Mouse (Mus musculus): ENCODE measurements at regions not wholly inside any gene's neighbourhood (a gene's known extent, or its start where the extent isn't known, plus 50 kb on each side); places are given as distances from the start of the nearest gene placed in this dataset.
A peak's percentile ranks its signal among the peaks of the same experiment; 100 is the strongest.

- H3K79me3 ChIP-seq (ENCODE audit: low read depth), result no peaks in the 10 kb centered on the region
- no peak overlapping the region for H3ac ChIP-seq (ENCODE audit: control insufficient read depth, insufficient read length, low read depth)
- no peak for TF ChIP-seq MAX (IDR thresholded peaks at IDR 0.05)
- no peak for TF ChIP-seq CTCF (IDR thresholded peaks at IDR 0.05; ENCODE audit: control insufficient read depth, insufficient read depth, insufficient read length)
- TF ChIP-seq FOSL1 (IDR thresholded peaks at IDR 0.05; ENCODE audit: insufficient read depth, low read length, poor library complexity, severe bottlenecking), result no peak
- TF ChIP-seq USF1 (IDR thresholded peaks at IDR 0.05; ENCODE audit: low read depth), result no peak
- TF ChIP-seq MYOG (IDR thresholded peaks at IDR 0.05; ENCODE audit: control insufficient read depth, extremely low read depth, insufficient read length), result no peak
- TF ChIP-seq CEBPB (IDR thresholded peaks at IDR 0.05; ENCODE audit: low read depth), result no peak
- no peak for TF ChIP-seq MYOD1 (IDR thresholded peaks at IDR 0.05; ENCODE audit: control insufficient read depth, insufficient read length, low read depth)
- no peaks in the 10 kb centered on the region for H3K79me2 ChIP-seq (ENCODE audit: control insufficient read depth, insufficient read depth)
- no peaks in the 10 kb centered on the region for H3K36me3 ChIP-seq (ENCODE audit: control insufficient read depth, insufficient read depth)
- no peaks in the 10 kb centered on the region for H3K27me3 ChIP-seq (ENCODE audit: control insufficient read depth, insufficient read depth, insufficient read length)
- no peak overlapping the region for H3K4me3 ChIP-seq (ENCODE audit: insufficient read depth, poor library complexity, severe bottlenecking)
These were observed 96.0 kb upstream of the Speer4f2 start for GRCm38 (mm10) chr5:17276782-17277578.

GRCm38 (mm10) chr5:17280203-17280602 is 92.8 kb upstream of the Speer4f2 start:
- no peaks in the 10 kb centered on the region for H3K79me2 ChIP-seq (ENCODE audit: control insufficient read depth, insufficient read depth)
- no peaks in the 10 kb centered on the region for H3K79me3 ChIP-seq (ENCODE audit: low read depth)
- H3ac ChIP-seq (ENCODE audit: control insufficient read depth, insufficient read length, low read depth), result no peak overlapping the region
- H3K4me3 ChIP-seq (ENCODE audit: insufficient read depth, poor library complexity, severe bottlenecking), result no peak overlapping the region
- H3K27me3 ChIP-seq (ENCODE audit: control insufficient read depth, insufficient read depth, insufficient read length), result no peaks in the 10 kb centered on the region
- TF ChIP-seq CTCF (IDR thresholded peaks at IDR 0.05; ENCODE audit: control insufficient read depth, insufficient read depth, insufficient read length), result no peak
- peak; percentile 55 for TF ChIP-seq CEBPB (IDR thresholded peaks at IDR 0.05; ENCODE audit: low read depth)
- H3K36me3 ChIP-seq (ENCODE audit: control insufficient read depth, insufficient read depth), result no peaks in the 10 kb centered on the region

- no peak overlapping the region for H3ac ChIP-seq (ENCODE audit: control insufficient read depth, insufficient read length, low read depth)
- H3K4me3 ChIP-seq (ENCODE audit: insufficient read depth, poor library complexity, severe bottlenecking), result no peak overlapping the region
- H3K36me3 ChIP-seq (ENCODE audit: control insufficient read depth, insufficient read depth), result no peaks in the 10 kb centered on the region
- H3K27me3 ChIP-seq (ENCODE audit: control insufficient read depth, insufficient read depth, insufficient read length), result no peaks in the 10 kb centered on the region
- TF ChIP-seq USF1 (IDR thresholded peaks at IDR 0.05; ENCODE audit: low read depth), result no peak
- TF ChIP-seq CTCF (IDR thresholded peaks at IDR 0.05; ENCODE audit: control insufficient read depth, insufficient read depth, insufficient read length), result no peak
- TF ChIP-seq FOSL1 (IDR thresholded peaks at IDR 0.05; ENCODE audit: insufficient read depth, low read length, poor library complexity, severe bottlenecking), result no peak
- no peak for TF ChIP-seq MYOG (IDR thresholded peaks at IDR 0.05; ENCODE audit: control insufficient read depth, extremely low read depth, insufficient read length)
- TF ChIP-seq CEBPB (IDR thresholded peaks at IDR 0.05; ENCODE audit: low read depth), result no peak
- no peak for TF ChIP-seq MAX (IDR thresholded peaks at IDR 0.05)
- TF ChIP-seq MYOD1 (IDR thresholded peaks at IDR 0.05; ENCODE audit: control insufficient read depth, insufficient read length, low read depth), result no peak
- no peaks in the 10 kb centered on the region for H3K79me3 ChIP-seq (ENCODE audit: low read depth)
- no peaks in the 10 kb centered on the region for H3K79me2 ChIP-seq (ENCODE audit: control insufficient read depth, insufficient read depth)
These were observed 92.0 kb upstream of the Speer4f2 start for GRCm38 (mm10) chr5:17280951-17281350.

GRCm38 (mm10) chr5:17289028-17289427 is 84.0 kb upstream of the Speer4f2 start:
- H3K79me3 ChIP-seq (ENCODE audit: low read depth), result no peaks in the 10 kb centered on the region
- TF ChIP-seq USF1 (IDR thresholded peaks at IDR 0.05; ENCODE audit: low read depth) (no peak), CTCF (IDR thresholded peaks at IDR 0.05; ENCODE audit: control insufficient read depth, insufficient read depth, insufficient read length) (no peak), MYOD1 (IDR thresholded peaks at IDR 0.05; ENCODE audit: control insufficient read depth, insufficient read length, low read depth) (no peak), MYOG (IDR thresholded peaks at IDR 0.05; ENCODE audit: control insufficient read depth, extremely low read depth, insufficient read length) (no peak), MAX (IDR thresholded peaks at IDR 0.05) (no peak), FOSL1 (IDR thresholded peaks at IDR 0.05; ENCODE audit: insufficient read depth, low read length, poor library complexity, severe bottlenecking) (no peak)
- H3K79me2 ChIP-seq (ENCODE audit: control insufficient read depth, insufficient read depth), result no peaks in the 10 kb centered on the region
- H3K4me3 ChIP-seq (ENCODE audit: insufficient read depth, poor library complexity, severe bottlenecking), result no peak overlapping the region
- no peak overlapping the region for H3ac ChIP-seq (ENCODE audit: control insufficient read depth, insufficient read length, low read depth)
- no peaks in the 10 kb centered on the region for H3K27me3 ChIP-seq (ENCODE audit: control insufficient read depth, insufficient read depth, insufficient read length)
- H3K36me3 ChIP-seq (ENCODE audit: control insufficient read depth, insufficient read depth), result no peaks in the 10 kb centered on the region

- TF ChIP-seq MYOG (IDR thresholded peaks at IDR 0.05; ENCODE audit: control insufficient read depth, extremely low read depth, insufficient read length) (no peak), USF1 (IDR thresholded peaks at IDR 0.05; ENCODE audit: low read depth) (no peak), MAX (IDR thresholded peaks at IDR 0.05) (no peak), MYOD1 (IDR thresholded peaks at IDR 0.05; ENCODE audit: control insufficient read depth, insufficient read length, low read depth) (no peak), FOSL1 (IDR thresholded peaks at IDR 0.05; ENCODE audit: insufficient read depth, low read length, poor library complexity, severe bottlenecking) (no peak), CTCF (IDR thresholded peaks at IDR 0.05; ENCODE audit: control insufficient read depth, insufficient read depth, insufficient read length) (no peak), CEBPB (IDR thresholded peaks at IDR 0.05; ENCODE audit: low read depth) (no peak)
- no peaks in the 10 kb centered on the region for H3K27me3 ChIP-seq (ENCODE audit: control insufficient read depth, insufficient read depth, insufficient read length)
- no peak overlapping the region for H3ac ChIP-seq (ENCODE audit: control insufficient read depth, insufficient read length, low read depth)
- H3K79me3 ChIP-seq (ENCODE audit: low read depth), result no peaks in the 10 kb centered on the region
- no peaks in the 10 kb centered on the region for H3K79me2 ChIP-seq (ENCODE audit: control insufficient read depth, insufficient read depth)
- H3K36me3 ChIP-seq (ENCODE audit: control insufficient read depth, insufficient read depth), result no peaks in the 10 kb centered on the region
- no peak overlapping the region for H3K4me3 ChIP-seq (ENCODE audit: insufficient read depth, poor library complexity, severe bottlenecking)
These were observed 80.4 kb upstream of the Speer4f2 start for GRCm38 (mm10) chr5:17292559-17292958.

- H3K27me3 ChIP-seq (ENCODE audit: control insufficient read depth, insufficient read depth, insufficient read length), result no peaks in the 10 kb centered on the region
- H3K4me3 ChIP-seq (ENCODE audit: insufficient read depth, poor library complexity, severe bottlenecking), result no peak overlapping the region
- TF ChIP-seq MYOD1 (IDR thresholded peaks at IDR 0.05; ENCODE audit: control insufficient read depth, insufficient read length, low read depth) (no peak), CEBPB (IDR thresholded peaks at IDR 0.05; ENCODE audit: low read depth) (no peak), USF1 (IDR thresholded peaks at IDR 0.05; ENCODE audit: low read depth) (no peak), FOSL1 (IDR thresholded peaks at IDR 0.05; ENCODE audit: insufficient read depth, low read length, poor library complexity, severe bottlenecking) (no peak), CTCF (IDR thresholded peaks at IDR 0.05; ENCODE audit: control insufficient read depth, insufficient read depth, insufficient read length) (no peak), MAX (IDR thresholded peaks at IDR 0.05) (no peak), MYOG (IDR thresholded peaks at IDR 0.05; ENCODE audit: control insufficient read depth, extremely low read depth, insufficient read length) (no peak)
- no peaks in the 10 kb centered on the region for H3K79me2 ChIP-seq (ENCODE audit: control insufficient read depth, insufficient read depth)
- H3ac ChIP-seq (ENCODE audit: control insufficient read depth, insufficient read length, low read depth), result no peak overlapping the region
- H3K36me3 ChIP-seq (ENCODE audit: control insufficient read depth, insufficient read depth), result no peaks in the 10 kb centered on the region
- no peaks in the 10 kb centered on the region for H3K79me3 ChIP-seq (ENCODE audit: low read depth)
These were observed 76.4 kb upstream of the Speer4f2 start for GRCm38 (mm10) chr5:17296571-17297035.
